Mouse (Mus musculus) heart, postnatal 4 days (tissue): ENCODE measurements around the gene 4931428F04Rik. TPM values are rescaled to one million over a fixed set of nuclear protein-coding genes. Genes with fewer than 3 reads are reported as not detected.

Experiments
- microRNA-seq, 2 experiments: library from miRNA; unstranded; fragments of <30 nt; microRNA quantifications; one replicate each; pipeline ENCODE4 v1.2.0; 2021 to 2022
- total RNA-seq, 2 experiments: library from RNA; stranded (reverse); gene quantifications; 2 replicates each; pipeline ENCODE4 v1.2.3; 2021

Gene 4931428F04Rik
- total RNA-seq, 2 experiments from 2014 or later = 6.0 to 7.5 TPM

Small RNAs within 50 kb of the gene (microRNA-seq; reads per million reads assigned to microRNA genes)
- gene Gm27320 (0 reads per million in 2 experiments), gene Mir328 (1,168 to 1,370 reads per million in 2 experiments)

Other genes starting within 250 kb of the 4931428F04Rik start
- gene Ces3a, start 241.3 kb downstream of the 4931428F04Rik start, total RNA-seq = not detected
- not detected for gene Ces3b, start 206.1 kb downstream of the 4931428F04Rik start, total RNA-seq
- gene Ces4a, start 158.1 kb downstream of the 4931428F04Rik start, total RNA-seq = not detected
- gene Cbfb, start 119.2 kb downstream of the 4931428F04Rik start, total RNA-seq = 10 to 100 TPM; 44.7 to 46.9 TPM
- gene D230025D16Rik, start 64.7 kb downstream of the 4931428F04Rik start, total RNA-seq = 10 to 100 TPM; 14.3 to 16.7 TPM
- gene B3gnt9, start 34.7 kb downstream of the 4931428F04Rik start, total RNA-seq = 1 to 10 TPM; 9.0 TPM
- 10 to 100 TPM in 1 of 2 experiments, 1 to 10 TPM in 1; 9.4 to 10.1 TPM for gene Tradd, start 25.3 kb downstream of the 4931428F04Rik start, total RNA-seq
- gene Fbxl8, start 25.2 kb downstream of the 4931428F04Rik start, total RNA-seq = 1 to 10 TPM; 3.7 TPM
- gene Hsf4, start 20.1 kb downstream of the 4931428F04Rik start, total RNA-seq = 1 to 10 TPM in 1 of 2 experiments, under 1 TPM in 1; 0.81 to 1.5 TPM
- gene Nol3, start 13.7 kb downstream of the 4931428F04Rik start, total RNA-seq = 10 to 100 TPM in 1 of 2 experiments, 1 to 10 TPM in 1; 9.9 to 11.0 TPM
- 10 to 100 TPM; 11.2 to 15.6 TPM for gene Exoc3l, start 6.2 kb upstream of the 4931428F04Rik start, total RNA-seq
- 10 to 100 TPM; 29.5 to 32.4 TPM for gene E2f4, start 7.8 kb upstream of the 4931428F04Rik start, total RNA-seq
- gene Elmo3, start 15.7 kb upstream of the 4931428F04Rik start, total RNA-seq = 1 to 10 TPM; 1.5 to 2.1 TPM
- 1 to 10 TPM; 2.5 to 2.7 TPM for gene Lrrc29, start 36.4 kb upstream of the 4931428F04Rik start, total RNA-seq
- 10 to 100 TPM; 29.8 to 32.3 TPM for gene Tmem208, start 36.5 kb upstream of the 4931428F04Rik start, total RNA-seq
- 10 to 100 TPM in 1 of 2 experiments, 1 to 10 TPM in 1; 9.0 to 10.4 TPM for gene Fhod1, start 58.1 kb upstream of the 4931428F04Rik start, total RNA-seq
- 1 to 10 TPM; 3.3 to 3.5 TPM for gene Slc9a5, start 59.0 kb upstream of the 4931428F04Rik start, total RNA-seq
- gene Plekhg4, start 83.4 kb upstream of the 4931428F04Rik start, total RNA-seq = under 1 TPM in 1 of 2 experiments, not detected in 1; 0.17 TPM
- gene Kctd19, start 123.6 kb upstream of the 4931428F04Rik start, total RNA-seq = not detected
- gene Lrrc36, start 123.7 kb upstream of the 4931428F04Rik start, total RNA-seq = under 1 TPM; 0.50 to 0.93 TPM
- gene Tppp3, start 181.7 kb upstream of the 4931428F04Rik start, total RNA-seq = 10 to 100 TPM; 44.4 to 46.1 TPM
- gene Zdhhc1, start 207.0 kb upstream of the 4931428F04Rik start, total RNA-seq = 10 to 100 TPM; 14.6 to 15.9 TPM
- under 1 TPM; 0.43 to 0.52 TPM for gene Hsd11b2, start 228.9 kb upstream of the 4931428F04Rik start, total RNA-seq